Mouse (Mus musculus) erythroblast, embryonic 14.5 days (primary cell): ENCODE results near the gene Pacsin3.

Experiments
- GATA1 ChIP-seq: IDR thresholded peaks from 2 replicates; pipeline ENCODE4 v1.6.1; 2012; ENCODE audit warnings: low read length, inconsistent platforms, mixed read lengths
- TAL1 ChIP-seq: IDR thresholded peaks from 3 replicates; pipeline ENCODE4 v1.6.1; 2012; ENCODE audit warnings: low read length, inconsistent platforms, mixed read lengths

DNA sequence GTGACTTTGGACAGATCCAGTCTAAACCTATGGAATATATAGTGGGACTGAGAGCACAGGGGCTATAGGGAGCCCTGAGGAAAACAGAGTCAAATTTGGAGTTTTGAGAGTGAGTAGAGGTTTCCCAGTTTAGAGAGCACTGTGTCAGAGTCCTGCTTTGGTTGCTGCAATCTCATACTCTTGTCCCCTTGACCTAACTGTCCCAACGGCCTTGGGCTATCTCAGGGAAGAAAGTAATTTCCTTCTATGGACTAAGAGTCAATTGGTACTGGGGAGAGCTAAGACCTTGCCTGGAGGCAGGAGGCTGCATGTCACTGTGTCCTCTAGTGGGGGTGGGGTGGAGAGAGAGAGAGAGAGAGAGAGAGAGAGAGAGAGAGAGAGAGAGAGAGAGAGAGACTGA, 3.1 kb downstream of the Pacsin3 start:
- TF ChIP-seq TAL1 (no peak), GATA1 (no peak)
